Mouse (Mus musculus): ENCODE data around the gene Ppp1r9a.

- TF ChIP-seq CTCF (IDR thresholded peaks at IDR 0.05; ENCODE audit: extremely low read depth, insufficient read depth, insufficient read length, insufficient replicate concordance) (no peak), POLR2A (IDR thresholded peaks at IDR 0.05; ENCODE audit: low read depth, low read length) (no peak)
These were observed 196.6 kb downstream of the Ppp1r9a start for GRCm38 (mm10) chr6:5099282-5099681.
